Comparison of ENCODE assay signal across 9 mouse cellular contexts in genomic region chr5:99248501-99248900, GRCm38 (mm10).
DNase-seq lines count a peak whose midpoint lies in the region; ATAC-seq and TF ChIP-seq lines count a peak whose summit lies in the region.
"Had no signal": no experiment of that assay in that cellular context is flagged by ENCODE, and none has a peak within 500 bp of the region (broad histone marks: within the 10 kb centered on the region; RNA-seq: fewer than 3 reads in every experiment).

No protein-coding gene starts in this region.

- H3K4me1 ChIP-seq in E14TG2a.4 (replicated peaks; ENCODE audit: low read depth, low read length) = peaks cover 11% of the 10 kb centered on the region
- H3K4me1 ChIP-seq in forebrain, embryonic 12.5 days = peaks cover 50% of the 10 kb centered on the region
- peaks cover 29% of the 10 kb centered on the region for H3K4me1 ChIP-seq in heart, embryonic 16.5 days (ENCODE audit: control insufficient read depth, insufficient read depth, low read length)
- 0 out of 2 replicates have a peak, but pooled peaks cover 7% of the 10 kb centered on the region for H3K4me1 ChIP-seq in lung, embryonic 14.5 days (ENCODE audit: insufficient read depth)

- H3K27me3 ChIP-seq in E14TG2a.4 (ENCODE audit: insufficient read depth, low read length) = peaks cover 20% of the 10 kb centered on the region
- H3K27me3 ChIP-seq in forebrain, embryonic 12.5 days = peaks cover 12% of the 10 kb centered on the region; the same call in 1 of the 2 replicates
- H3K27me3 ChIP-seq in heart, embryonic 16.5 days (ENCODE audit: control insufficient read depth, insufficient read depth, low read length) = no peaks in the 10 kb centered on the region
- H3K27me3 ChIP-seq in lung, embryonic 14.5 days (ENCODE audit: insufficient read depth, low read length) = no peaks in the 10 kb centered on the region

- peak; percentile 81 for DNase-seq in brain, embryonic 18.5 days (ENCODE audit: low read depth, low spot score)
- DNase-seq in large intestine, adult 2 months (ENCODE audit: low read depth, low spot score) = peak; percentile 94
- peak; percentile 100 for DNase-seq in lung, embryonic 14.5 days
- DNase-seq in ovary, adult 18-20 months (ENCODE audit: low spot score) = peak; percentile 77
- DNase-seq in thymus, postnatal 0 days (ENCODE audit: low spot score) = peak; percentile 91

- H3K36me3 ChIP-seq in E14TG2a.4 (ENCODE audit: insufficient read depth, low read length) = no peaks in the 10 kb centered on the region
- no peaks in the 10 kb centered on the region for H3K36me3 ChIP-seq in forebrain, embryonic 12.5 days (replicated peaks)
- H3K36me3 ChIP-seq in heart, embryonic 16.5 days (ENCODE audit: control insufficient read depth, insufficient read depth) = no peaks in the 10 kb centered on the region
- no peaks in the 10 kb centered on the region for H3K36me3 ChIP-seq in lung, embryonic 14.5 days (ENCODE audit: insufficient read depth)
- H3K36me3 ChIP-seq: liver, embryonic 15.5 days had no signal

- peak; percentile 45 for ATAC-seq in forebrain, embryonic 12.5 days (ENCODE audit: low FRiP score)
- ATAC-seq in heart, embryonic 16.5 days (replicated peaks; ENCODE audit: extremely low read depth, insufficient read depth, low FRiP score) = no peak
- peak; percentile 30; the same call in 1 of the 2 replicates for ATAC-seq in lung, embryonic 14.5 days (ENCODE audit: insufficient read depth)

- H3K9ac ChIP-seq in forebrain, embryonic 12.5 days = no peak overlapping the region
- peak overlapping the region; percentile 55 for H3K9ac ChIP-seq in heart, embryonic 16.5 days (ENCODE audit: low read length)
- H3K9ac ChIP-seq in lung, embryonic 14.5 days = no peak overlapping the region
- H3K9ac ChIP-seq: liver, embryonic 15.5 days had no signal

- under 1% methylated on average over 7 of the region's 7 CpGs for WGBS in forebrain, embryonic 12.5 days
- 2% methylated on average over 7 of the region's 7 CpGs for WGBS in heart, embryonic 16.5 days
- 1% methylated on average over 7 of the region's 7 CpGs for WGBS in large intestine, adult 2 months
- 3% methylated on average over 7 of the region's 7 CpGs for WGBS in lung, embryonic 14.5 days

- H3K27ac ChIP-seq in forebrain, embryonic 12.5 days = peak overlapping the region; percentile 21; the same call in 1 of the 2 replicates
- H3K27ac ChIP-seq in heart, embryonic 16.5 days (ENCODE audit: low read length) = peak overlapping the region; percentile 15; the same call in 1 of the 2 replicates
- H3K27ac ChIP-seq in lung, embryonic 14.5 days (ENCODE audit: low read depth) = no peak overlapping the region
- H3K27ac ChIP-seq: liver, embryonic 15.5 days had no signal

- H3K4me2 ChIP-seq in forebrain, embryonic 12.5 days = peak overlapping the region; percentile 31
- peak overlapping the region; percentile 46 for H3K4me2 ChIP-seq in heart, embryonic 16.5 days (ENCODE audit: low read depth, low read length)
- no peak overlapping the region for H3K4me2 ChIP-seq in lung, embryonic 14.5 days
- H3K4me2 ChIP-seq: liver, embryonic 15.5 days had no signal

- H3K4me3 ChIP-seq in E14TG2a.4 (replicated peaks; ENCODE audit: low read length) = no peak overlapping the region
- no peak overlapping the region for H3K4me3 ChIP-seq in forebrain, embryonic 12.5 days (replicated peaks)
- peak overlapping the region; percentile 0; the same call in 1 of the 2 replicates for H3K4me3 ChIP-seq in heart, embryonic 16.5 days (ENCODE audit: low read length)
- H3K4me3 ChIP-seq in lung, embryonic 14.5 days (ENCODE audit: low read depth, low read length) = no peak overlapping the region
- H3K4me3 ChIP-seq: liver, embryonic 15.5 days had no signal

- no peaks in the 10 kb centered on the region for H3K9me3 ChIP-seq in E14TG2a.4 (ENCODE audit: low read length)
- no peaks in the 10 kb centered on the region for H3K9me3 ChIP-seq in forebrain, embryonic 12.5 days
- no peaks in the 10 kb centered on the region for H3K9me3 ChIP-seq in heart, embryonic 16.5 days (replicated peaks; ENCODE audit: control insufficient read depth, low read length)
- no peaks in the 10 kb centered on the region for H3K9me3 ChIP-seq in lung, embryonic 14.5 days (ENCODE audit: low read depth, low read length)
- H3K9me3 ChIP-seq: liver, embryonic 15.5 days had no signal

- TF ChIP-seq CTCF in E14TG2a.4 (conservative IDR thresholded peaks at IDR 0.05; ENCODE audit: low read length) = peak; percentile 100
- peak; percentile 99 for TF ChIP-seq CTCF in lung, embryonic 14.5 days (IDR thresholded peaks at IDR 0.05; ENCODE audit: low read depth)
